Mouse (Mus musculus) adrenal gland (tissue): ENCODE results near the gene Dlg5.

Source experiments
- intact Hi-C: fragments of 180-260 bp; cut with DNase I; formaldehyde crosslinking; loops from one replicate; pipeline ENCODE4 v1.15.1; 2025

The Dlg5 gene

DNA sequence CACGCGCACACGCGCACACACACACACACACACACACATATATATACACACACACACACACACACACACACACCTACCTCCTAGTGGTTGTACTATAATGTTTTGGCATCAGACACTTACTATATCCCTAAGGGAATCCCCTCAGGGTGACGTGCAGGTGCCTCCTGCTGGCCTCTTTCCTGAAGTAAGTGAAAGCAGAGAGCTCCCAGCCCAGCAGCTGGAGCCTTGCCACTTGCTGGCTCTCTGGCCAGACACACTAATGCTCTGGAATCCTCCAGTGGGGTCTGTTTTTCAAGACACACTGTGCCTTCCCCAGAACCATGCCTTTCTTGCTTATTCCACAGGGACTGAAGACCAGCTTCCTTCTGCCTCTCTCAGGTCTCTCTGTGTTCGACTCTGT, 48.8 kb downstream of the Dlg5 start:
- intact Hi-C loops: loop anchor here (5.0 kb wide), 1 partner anchor 50 kb away; the partner anchor contains the start of gene Dlg5

DNA sequence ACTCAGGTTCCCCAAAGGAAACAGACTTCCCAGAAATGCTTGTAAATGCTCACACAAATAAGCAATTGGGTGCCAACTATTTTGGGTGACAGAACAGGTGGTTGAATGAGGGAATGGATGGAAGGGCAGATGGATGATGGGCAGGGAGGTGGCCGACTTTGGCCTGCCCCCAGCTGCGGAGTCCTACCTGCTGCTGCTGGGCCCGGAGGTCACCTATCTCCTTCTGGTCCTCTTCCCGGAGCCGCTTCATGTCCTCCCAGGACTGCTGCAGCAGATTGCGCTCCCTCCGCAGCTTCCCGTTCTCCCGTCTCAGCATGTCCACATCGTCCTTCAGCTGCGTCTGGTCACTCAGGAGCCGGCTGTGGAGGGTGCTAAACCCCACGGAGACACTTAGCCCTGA, 55.6 kb downstream of the Dlg5 start:
- intact Hi-C loops: no loop called here

DNA sequence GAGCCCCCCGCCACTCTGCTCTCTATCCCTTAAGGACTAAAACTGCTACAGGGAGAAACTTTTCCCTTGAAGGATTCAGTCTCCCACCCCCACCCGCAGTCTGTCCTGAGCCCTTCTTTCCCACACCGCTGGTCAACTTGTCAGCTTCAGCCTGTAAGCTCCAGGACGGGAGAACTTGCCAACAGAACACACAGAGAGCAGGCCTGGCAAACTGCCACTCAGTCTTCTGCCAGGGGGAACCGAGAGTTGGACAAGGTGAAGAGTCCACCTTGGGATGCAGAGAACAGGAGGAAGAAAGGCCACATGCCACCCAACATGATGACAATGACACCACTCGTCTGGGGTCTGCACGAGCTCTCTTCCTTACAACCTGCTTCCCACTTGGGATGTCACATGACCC, 56.1 kb downstream of the Dlg5 start:
- intact Hi-C loops: no loop called here

DNA sequence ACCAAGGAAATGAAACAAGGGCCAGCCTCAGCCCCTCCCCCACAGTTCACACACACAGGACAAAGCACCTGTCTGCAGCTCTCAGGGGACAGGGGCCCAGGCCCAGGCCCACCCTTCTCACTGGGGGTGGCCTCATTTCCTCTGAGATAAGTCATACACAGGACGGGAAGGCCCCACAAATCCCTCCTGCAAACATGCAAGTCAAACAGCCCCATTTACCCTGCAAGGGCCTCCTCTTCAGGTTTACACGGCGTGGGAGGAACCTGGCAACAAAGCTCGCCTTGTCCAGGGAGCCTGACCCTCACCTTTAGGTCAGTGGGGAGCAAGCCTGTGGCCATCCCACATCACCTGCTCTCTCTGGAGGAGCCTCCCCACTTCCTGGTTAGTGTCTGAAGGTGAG, 60.2 kb downstream of the Dlg5 start:
- intact Hi-C loops: no loop called here

DNA sequence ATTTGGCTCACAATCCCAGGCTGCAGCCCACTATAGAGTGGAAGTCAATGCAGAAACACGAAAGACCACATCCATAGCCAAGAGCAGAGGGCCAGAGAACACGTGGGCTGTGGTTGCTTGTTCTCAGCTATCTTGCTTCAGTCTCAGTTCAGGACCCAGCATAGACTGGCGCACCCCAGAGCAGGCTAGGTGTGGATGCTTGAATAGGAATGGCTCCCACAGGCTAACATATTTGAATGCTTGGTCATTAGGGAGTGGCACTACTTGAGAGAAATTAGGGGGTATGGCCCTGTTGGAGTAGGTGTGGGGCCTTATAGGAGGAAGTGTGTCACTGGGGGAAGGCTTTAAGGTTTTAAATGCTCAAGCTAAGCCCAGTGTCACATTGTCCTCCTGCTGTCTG, 62.8 kb downstream of the Dlg5 start:
- intact Hi-C loops: loop anchor here (5.0 kb wide), 2 partner anchors 69 to 116 kb away; no protein-coding TSS in a partner anchor

DNA sequence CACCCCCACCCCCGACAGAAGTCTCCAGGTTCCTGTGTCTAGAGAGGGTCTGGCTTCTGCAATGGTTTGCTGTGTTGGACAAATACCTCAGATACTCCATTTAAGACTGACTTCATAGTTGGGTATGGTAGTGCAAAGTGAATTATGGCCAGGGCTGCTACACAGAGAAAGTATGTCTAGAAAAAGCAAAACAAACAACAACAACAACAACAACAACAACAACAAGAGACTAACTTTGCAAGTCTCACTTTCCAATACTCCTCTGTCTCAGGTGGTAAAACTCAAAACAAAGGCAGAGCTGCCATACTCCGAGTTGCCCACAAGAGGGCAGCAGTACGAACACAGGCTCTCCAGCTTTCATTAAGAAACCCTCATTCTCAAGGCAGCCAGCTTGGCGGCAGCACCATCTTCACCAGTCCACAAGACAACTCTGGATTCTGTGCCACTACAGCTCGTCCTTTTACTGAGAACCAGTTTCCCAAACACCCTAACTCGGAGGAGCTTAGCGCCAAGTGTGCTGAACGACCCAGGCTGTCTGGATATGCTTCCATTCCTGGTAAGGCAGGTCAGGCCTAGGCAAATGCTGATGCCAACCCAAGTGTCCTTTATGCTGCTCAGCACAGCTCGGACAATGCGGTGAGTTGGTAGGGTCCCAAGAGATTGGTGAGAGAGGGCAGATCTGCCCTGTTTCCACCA, 63.8 kb downstream of the Dlg5 start:
- intact Hi-C loops: loop anchor here (1.0 to 5.0 kb wide), 3 partner anchors 70 to 115 kb away; no protein-coding TSS in a partner anchor

DNA sequence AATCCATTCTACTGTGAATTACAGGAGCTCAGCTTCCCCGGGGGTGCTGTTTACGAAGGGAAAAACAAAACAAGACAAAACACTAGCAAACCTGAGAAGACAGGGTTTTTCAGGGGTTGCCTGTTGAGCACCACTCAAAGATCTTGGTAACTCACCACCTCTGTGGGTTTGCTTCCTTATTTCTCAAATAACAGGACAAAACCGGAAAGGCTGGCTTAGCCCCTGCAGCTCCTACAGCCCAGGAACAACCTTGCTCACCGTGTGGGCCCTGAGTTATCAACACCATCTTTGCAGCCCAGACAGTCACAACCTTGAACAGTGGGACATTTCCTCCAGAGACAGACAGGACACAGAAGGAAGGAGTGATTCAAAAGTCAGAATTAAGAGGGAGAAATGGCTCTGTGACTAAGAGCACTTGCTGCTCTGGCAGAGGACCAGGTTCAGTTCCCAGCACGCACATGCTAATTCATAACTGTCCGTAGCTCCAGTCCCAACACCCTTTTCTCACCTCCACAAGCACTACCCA, 66.2 kb downstream of the Dlg5 start:
- intact Hi-C loops: no loop called here

DNA sequence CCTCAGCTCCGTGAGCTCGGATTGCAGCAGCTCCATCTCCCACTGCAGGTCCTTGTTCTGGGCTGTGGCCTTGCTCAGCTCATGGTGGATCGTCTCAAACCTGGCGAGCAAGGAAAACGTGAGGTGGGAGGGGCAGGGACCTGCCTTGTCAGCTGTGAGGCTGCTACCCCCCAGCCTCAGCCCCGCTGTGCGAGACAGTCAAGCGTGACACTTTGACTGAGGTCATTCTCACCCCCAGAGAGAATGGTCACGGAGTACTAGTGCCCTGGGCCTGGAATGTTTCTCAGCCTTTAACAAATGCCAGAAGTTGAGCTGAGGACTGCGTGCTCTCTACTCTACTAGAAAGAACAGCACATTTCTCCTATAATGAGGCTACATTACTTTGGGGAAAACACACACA, 69.1 kb downstream of the Dlg5 start:
- intact Hi-C loops: no loop called here

DNA sequence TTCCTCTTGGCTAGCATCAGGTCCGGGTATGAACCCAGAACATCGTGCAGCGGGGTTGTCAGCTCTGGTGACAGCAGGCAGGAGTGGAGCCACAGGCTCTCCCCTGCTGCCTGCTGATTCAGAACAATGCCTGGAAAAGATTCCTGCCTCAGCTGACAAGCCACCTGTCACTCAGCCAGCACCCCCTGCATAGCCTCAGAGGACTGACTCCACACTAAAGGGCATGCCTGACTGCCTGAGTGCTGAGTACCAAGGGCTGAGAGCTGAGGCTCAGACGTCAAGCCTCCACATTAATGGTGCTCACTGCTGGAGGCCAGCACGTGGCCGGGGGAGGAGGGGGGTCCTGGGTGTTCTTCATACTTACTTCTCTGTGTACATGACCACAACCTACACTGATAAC, 72.4 kb downstream of the Dlg5 start:
- intact Hi-C loops: no loop called here

DNA sequence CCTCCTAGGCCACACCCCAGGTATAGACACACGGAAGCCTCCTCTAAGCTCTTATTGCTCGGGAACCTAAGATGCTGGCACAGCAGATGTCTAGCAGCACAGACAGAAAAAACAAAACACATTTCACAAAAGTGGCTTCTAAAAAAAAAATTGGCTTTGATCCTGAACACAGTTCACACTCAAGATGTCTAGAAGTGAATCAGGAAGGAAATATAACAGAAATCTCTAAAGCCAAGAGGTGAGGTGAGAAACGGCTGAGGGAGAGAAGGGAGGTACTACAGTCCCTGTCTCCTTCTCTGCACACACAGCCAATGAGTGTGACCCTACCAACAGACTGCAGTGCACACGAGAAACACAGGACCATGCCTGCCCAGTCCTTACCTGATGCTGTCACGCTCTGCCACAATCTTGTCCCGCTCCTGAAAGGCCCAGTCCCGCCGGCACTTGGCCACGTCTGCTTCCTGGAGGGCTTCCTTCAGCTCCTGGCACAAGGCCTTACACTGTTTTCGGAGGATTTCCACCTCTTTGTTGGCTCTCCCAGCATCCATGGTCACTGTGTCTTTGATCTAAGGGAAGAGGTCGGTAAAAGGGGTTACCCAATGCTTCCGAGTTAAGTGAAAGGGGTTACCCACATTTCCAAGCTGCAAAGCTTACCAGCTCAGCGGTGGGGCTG, 73.9 kb downstream of the Dlg5 start:
- intact Hi-C loops: no loop called here

DNA sequence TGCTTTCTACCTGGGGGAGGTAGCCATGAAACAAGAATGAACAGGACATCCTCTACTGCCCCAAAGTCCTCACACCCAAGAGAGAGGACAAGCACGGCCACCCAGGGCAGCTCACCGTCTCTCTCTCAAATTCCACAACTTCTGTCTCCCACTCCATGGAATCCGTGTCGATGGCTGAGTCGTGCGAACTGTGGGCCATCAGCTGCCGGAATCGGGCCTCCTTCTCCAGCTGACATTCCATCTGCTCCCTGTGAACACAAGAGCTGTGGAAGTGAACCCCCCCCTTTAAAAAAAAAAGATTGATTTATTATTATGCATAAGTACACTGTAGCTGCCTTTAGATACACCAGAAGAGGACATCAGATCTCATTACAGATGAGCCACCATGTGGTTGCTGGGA, 79.7 kb downstream of the Dlg5 start:
- intact Hi-C loops: no loop called here

DNA sequence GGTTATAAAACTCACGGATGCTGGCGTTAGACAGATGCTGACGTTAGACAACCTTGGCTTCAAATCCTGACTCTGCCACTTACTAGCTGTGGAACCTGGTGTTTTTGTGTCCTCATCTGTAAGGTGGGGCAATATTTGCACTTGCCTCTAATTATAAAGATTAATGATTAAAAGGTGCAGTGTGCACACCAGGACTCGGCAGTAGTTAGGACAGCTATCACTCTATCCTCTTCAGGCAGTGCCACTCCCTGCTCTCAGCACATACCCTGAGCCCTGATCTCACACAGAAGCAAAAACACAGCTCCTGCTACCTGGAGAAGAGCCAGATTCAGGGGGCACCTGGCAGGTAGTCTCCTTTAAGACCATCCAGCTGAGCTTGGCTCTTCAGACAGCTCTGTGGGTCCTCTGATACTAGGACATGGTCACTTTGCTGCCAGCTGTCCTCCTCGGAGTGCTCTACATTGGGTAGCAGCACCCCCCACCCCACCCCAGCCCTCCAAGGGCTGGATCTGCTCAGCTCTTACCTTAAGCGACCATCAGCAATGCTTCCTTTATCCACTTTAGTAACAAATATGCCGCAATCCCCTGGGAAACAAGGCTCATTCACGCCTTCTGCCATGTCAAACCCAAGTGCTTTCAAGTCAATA, 80.9 kb downstream of the Dlg5 start:
- intact Hi-C loops: no loop called here

DNA sequence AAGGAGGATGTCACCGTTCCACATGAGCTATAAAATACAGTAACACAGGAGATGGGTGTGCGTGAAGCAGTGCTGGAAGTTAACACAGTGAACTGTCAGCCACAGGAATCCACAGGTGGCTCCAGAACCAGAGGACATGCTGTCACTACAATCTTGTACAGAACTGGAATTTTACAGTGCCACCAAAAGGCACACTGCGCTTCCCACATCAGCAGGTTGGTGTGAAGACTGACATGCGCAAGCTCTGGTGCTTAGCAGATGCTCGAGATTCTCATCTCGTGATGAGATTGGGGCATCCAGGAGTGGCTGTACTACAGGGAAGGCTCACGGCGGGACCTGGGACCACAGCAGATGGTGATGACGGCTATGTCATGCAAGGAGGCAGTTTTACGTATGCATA, 82.9 kb downstream of the Dlg5 start:
- intact Hi-C loops: no loop called here

DNA sequence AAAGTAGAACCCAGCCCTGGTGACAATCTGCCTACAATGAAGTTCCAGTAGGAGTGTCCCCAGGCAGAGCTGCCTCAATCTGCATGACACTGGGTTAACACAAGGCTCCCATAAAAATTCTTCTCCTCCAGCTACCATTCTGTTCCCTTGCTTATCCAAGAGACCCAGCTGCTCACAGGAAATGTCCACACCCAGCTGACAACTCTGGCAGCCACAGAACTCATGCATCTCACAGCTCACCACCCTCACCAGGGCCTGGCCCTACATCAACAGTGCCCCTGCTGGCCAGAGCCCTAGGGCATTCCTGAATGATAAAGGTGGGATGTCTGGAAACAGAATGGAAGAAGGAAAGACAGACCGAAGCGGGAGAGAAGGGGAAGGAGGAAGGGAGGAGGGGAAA, 96.8 kb downstream of the Dlg5 start:
- intact Hi-C loops: no loop called here

DNA sequence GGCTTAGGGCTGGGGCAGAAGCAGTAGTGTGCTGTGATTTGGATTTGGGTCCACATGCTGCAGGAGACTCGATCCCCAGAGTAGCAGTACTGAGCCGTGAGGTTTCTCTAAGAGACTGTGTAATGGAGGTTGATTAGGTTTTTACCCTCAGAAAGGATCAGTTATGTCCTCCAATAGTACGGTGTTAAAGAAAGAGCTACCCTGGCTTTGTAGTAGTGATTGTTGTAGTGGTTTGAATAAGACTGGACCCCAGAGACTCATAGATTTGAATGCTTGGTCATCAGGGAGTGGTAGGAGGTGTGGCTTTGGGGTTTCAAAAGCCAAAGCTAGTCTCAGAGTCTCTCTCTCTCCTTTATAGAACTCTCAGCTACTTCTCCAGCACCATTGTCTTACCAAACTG, 100.9 kb downstream of the Dlg5 start:
- intact Hi-C loops: no loop called here

DNA sequence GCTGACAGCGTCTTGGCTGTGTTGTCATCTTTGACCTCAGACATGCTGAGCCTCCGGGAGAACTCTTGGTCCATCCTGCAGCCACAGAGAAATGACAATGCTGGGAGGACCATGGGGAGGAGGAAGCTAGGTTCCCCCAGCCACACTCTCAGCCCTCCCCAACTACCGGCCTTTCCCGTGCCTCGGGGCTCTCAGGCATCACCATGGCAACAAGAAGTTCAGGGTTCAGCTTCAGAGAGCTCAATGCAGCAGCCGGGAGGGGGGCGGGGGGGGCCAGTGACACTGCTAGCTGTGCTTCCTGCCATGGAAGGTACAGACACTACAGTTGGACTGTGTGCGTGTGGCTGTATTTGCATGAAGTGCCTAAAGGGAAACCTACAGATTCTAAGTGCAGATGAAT, 101.3 kb downstream of the Dlg5 start:
- intact Hi-C loops: no loop called here

DNA sequence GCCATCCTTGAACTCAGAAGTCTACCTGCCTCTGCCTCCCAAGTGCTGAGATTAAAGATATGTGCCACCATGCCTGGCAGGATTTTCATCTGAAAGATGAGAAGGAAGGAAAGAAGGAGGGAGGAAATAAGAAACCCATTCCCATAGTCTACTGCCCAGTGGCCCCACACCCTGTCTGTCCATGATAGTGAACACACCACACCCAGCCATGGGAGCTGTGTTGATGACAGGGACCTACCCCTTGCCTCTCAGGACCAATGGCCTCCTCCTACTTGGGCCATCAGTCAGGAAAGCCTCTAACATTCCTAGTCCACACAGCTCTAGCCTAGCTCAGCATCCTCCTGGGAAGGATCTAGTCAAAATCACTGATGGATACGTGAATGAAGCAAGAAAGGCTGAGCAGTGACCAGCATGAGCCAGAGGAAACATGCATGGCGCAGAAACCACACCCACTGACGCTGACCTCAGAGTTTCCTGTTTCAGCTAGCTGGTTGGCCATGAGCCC, 102.7 kb downstream of the Dlg5 start:
- intact Hi-C loops: no loop called here

DNA sequence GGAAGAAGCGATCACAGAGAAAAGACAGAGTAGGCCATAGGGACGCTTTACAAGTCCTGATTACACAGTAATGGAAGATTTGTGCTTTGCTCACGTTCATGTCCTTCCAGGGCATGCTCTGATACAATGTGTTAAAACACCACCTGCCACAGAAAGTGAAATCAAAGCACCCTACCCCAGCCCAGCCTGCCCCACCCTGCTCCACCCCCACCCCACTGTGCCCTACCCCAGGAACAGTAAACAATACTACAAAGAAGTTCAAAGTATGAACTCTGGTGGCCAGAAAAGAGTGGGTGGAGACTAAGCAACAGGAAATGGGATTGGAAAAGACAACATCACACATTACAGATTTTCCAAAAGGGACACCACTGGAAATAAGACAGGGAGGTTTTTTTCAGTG, 104.0 kb downstream of the Dlg5 start:
- intact Hi-C loops: no loop called here

DNA sequence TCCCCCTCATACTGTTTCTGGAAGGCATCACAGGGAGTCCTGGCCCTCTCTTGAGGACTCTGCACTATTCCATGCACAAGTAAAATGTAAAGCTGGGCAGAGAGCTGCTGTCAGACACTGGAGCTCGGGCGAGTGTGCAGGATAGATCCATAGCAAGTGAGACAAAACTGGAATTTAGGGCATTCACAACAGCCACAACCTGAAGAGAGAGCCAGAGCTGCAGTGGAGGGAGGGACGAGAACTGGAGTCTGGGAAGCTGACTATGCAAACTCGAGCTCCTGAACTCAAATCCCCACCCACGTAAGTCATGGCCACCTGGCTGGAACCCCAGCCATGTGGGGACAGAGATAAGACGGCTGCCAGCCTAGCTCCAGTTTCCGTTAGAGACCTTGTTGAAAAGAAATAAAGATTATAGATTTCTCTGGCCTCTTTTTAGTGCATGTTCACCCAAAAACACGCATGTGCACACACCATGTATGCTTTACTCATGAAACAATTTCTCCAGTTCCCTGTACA, 105.4 kb downstream of the Dlg5 start:
- intact Hi-C loops: no loop called here

DNA sequence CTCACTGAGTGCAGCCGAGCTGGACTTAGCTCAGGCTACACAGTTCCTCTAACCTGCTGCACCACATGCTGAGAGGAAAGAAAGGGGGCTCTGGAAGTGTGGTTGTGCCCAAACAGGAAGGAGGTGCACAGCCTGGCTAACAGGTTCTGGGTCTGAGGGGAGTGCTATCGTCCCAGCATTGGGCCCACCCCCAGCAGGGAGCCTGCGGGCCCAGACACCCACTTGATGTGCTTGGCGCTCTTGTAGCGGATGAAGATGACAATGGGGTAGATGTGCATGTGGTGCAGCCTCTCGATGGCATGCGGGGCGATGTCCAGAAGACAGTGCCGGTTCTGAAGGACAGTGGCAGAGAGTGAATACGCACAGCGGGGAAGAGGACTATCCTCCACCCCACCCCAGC, 108.8 kb downstream of the Dlg5 start:
- intact Hi-C loops: no loop called here

DNA sequence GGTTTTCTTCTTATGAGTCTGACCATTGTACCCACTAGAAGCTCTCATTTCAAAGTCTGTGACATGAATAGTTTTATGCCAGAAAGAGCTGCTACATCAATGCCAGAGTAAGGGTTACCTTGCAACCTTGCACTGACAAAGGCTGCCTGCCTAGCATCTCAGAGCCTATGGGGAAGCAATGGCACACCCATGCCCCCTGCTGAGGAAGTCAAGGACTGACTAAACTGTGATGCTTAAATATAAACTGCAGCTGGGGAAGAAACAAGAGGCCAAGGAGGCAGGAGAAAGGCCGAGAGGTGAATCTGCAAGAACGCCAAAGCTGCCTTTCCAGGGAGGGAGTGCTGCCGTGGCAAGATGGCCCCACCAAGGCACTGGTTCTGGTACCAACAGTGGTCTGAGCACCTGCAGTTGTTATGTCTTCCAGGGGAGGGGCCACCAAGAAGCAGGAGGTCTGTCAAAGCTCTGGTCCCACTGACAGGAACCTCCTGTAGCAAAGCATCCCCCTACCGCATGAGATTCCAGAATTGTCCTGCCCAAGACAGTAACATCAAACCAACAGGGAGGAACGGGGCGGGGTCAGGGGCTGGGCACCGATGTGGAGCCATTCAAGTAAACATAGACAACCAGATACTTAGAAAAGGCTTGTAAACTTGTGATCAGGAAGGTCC, 111.0 kb downstream of the Dlg5 start:
- intact Hi-C loops: loop anchor here (5.0 kb wide), 1 partner anchor 67 kb away; no protein-coding TSS in a partner anchor
